Mouse (Mus musculus) left cerebral cortex, adult 8-10 months (tissue): Measurements from ENCODE around the gene Nebl. TPM values are rescaled to one million over a fixed set of nuclear protein-coding genes. Genes with fewer than 3 reads are reported as not detected.

ENCODE experiments used
- DNase-seq, 2 experiments: peaks; one replicate each; pipeline ENCODE4 v3.0.0; 2022; ENCODE audit warnings: low spot score in 2 of 2
- total RNA-seq, 4 experiments: library from RNA; stranded (reverse); gene quantifications; 2 replicates each; pipeline ENCODE4 v1.2.4; 2022

Nebl gene
- total RNA-seq, 4 experiments from 2014 or later = 82.9 to 102 (median 92.0) TPM

DNA sequence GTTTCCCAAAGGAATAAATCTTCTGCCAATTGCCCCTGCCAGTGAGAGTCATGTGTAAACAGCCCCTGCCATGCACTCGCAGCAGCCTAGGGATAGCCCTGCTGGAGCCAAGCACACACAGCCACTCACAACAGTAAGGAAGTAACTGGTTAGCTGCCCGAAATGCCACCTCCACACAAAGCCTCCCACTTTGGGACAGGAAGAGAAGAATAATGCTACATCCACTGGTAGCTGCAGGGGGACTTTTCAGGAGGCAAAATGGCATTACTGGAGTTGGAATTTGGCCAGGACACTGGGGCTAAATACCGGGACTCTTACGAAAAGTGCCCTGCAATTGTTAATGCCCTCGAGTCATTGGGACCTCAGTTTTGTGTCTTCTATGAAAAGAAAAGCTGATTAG is 92.6 kb downstream of the Nebl start:
- DNase-seq = no peak

DNA sequence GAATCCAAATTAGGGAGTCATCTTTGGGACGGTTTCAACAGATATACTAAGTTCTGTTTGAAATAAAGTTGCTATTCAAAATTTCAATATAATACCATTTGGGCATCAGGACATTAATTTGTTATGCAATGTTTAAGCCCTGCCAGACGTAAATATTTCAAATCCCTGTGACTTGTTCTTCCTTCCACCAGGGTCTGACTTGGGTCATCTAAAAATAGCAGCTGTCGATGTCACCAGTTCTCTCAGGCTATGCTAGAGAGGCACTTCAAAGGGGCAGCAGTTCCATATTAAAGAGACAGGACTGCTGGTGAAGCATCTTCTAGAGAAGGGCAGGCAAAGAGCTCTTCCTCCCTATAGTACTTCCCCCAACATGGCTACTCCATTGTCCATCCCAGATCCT is 107.3 kb downstream of the Nebl start:
- DNase-seq = no peak

DNA sequence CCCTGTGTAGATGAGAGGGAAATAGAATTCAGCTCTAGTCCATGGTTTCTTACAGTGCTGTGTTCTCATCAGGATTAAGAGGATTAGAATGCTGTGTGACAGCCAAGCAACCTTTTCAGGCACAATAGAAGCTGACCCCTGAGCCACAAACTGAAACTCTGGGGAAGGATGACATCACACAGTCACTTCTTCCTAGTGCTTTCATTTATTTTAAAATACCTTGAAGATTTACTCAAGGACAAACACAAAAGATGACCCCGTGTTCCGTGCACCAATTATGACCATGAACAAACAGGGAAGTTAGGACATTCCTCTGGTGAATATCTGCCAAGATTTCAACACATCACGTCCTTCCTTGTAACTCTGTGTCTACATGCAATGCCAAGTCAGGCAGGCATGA is 121.0 kb downstream of the Nebl start:
- DNase-seq = no peak

DNA sequence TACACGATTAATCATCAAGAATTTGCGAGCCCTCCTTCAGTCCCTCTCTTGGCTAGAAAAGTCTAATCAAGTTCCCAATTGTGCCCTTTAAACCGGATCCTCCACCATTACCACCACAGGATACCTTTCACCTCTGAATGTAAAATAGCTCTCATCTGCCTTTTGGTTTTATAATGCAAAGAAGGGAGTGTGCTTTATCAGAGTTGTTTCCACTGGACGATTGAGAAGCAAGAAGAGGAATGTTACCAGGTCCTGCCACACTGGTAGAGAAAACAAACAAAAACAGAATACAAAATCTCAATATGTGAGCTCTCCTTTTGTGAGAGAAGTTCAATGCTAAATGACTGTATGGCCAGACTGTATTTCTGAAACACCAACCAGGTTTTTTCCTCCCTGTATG is 127.7 kb downstream of the Nebl start:
- DNase-seq = no peak

DNA sequence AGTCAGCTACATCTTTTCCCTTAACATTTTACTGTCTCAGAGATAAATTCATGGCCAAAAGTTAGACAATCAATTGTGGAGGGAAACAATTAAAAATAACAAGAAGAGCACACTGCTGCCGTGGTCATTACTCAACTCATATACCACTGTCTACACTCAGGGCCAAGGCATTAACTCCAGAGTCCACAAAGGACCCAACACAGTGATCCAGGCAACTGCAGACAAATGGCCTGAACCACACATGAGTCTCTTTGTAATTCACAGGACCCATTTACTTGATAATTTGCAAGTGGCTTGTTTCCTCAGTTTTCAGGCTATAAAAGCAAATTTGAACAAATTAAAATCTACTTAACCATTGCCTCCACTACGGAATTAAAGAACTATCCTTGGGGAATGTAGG is 130.6 kb downstream of the Nebl start:
- DNase-seq = no peak

DNA sequence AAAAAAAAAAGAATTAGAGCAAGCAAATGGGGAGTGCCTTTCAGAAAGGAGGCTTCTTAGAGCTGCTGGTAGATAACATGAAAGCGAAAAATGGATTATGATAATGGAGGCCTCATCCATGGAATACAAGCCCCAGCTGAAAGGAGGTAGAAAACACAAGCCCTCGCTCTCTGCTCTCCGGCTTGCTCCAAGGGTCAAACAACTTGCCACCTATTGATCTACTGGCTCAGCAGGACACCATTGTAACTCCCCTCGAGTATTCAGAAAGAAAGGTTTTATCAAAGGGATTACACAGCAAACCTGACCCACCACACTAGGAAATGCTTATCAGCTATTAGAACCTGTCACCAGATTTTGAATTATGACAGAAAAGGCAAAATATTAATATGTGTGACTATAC is 131.4 kb downstream of the Nebl start:
- no peak for DNase-seq

DNA sequence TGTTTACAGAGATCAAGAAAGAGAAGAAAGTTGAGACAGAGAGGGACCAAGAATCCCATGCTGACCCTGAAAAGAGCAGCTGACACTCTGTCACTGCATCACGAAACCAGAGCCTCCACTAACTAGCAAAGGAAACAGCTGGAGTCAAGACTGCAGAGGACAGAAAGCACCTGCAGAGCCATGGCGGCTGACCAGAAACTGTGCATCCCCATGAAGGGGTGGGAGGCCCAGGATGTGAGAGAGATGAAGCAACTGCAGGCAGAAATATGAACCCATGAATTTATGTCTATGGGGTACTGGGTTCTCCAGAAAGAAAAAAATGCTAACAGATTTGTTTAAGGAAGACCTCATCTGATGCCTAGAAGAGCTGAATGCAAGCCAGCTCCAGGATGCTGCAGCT is 133.3 kb downstream of the Nebl start:
- DNase-seq = no peak

DNA sequence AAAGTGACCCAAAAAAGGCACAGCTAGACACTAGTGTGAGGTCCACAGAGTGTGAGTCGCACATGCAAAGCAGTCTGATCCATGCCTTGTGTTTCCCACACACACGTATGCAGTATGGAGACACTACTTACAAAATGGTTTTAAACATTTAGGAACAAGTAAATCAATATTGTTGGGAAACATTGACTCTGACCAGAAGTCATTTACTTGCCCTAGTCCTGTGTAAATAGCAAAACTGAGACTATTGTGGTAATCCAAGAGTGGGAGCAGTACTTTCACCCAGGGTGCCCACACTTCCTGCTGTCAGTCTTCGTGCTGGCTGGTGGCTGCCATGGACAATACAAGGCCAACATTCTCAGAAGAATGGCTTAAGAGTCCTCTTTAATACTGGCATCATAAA is 141.6 kb downstream of the Nebl start:
- no peak for DNase-seq

DNA sequence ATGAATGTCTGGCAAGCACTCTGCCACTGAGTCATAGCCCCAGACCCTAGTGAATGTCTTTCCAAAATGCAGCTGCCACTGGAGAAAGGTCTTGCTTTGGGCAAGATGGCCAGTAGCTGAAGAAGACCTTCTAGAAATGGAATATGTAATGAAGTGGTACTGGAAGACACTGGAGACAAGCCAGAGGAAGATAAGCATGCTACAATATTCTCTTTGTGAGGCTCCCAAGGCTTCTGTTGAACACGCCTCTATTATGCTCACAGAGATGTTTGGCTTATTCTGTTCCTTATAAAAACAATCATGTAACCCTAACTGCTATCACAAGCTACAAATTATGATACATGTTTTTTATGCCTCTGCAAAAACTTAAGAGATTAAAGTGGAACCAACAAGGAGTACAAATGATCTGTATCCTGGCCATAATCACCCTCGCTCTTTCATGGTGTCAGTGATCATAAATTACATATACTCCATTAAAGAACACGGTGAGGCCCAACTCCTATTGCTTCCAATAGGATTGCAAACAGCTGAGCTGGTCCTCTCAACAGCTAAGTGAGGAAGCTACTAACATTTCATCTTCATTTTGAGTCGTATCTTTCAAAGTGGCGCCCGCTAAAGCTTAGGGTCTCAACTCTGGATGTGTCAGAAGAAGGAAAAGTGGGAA is 145.8 kb downstream of the Nebl start:
- DNase-seq = no peak

DNA sequence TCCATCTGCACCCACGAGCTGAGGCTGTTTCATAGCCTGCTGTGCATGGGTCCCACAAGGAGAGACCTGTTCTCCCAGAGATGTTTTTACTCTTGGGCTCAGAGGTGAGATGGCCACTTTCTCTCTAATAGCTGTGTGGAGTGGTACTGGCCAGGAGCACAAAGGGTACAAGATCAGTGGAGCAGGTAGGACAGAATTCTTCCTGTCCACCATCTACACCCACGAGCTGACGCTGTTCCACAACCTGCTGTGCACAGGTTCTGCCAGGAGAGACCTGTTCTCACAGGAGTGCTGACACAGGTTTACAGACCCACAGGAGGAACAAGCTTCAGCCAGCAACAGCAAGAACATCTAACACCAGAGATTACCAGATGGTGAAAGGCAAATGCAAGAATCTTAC is 155.6 kb downstream of the Nebl start:
- DNase-seq = no peak

DNA sequence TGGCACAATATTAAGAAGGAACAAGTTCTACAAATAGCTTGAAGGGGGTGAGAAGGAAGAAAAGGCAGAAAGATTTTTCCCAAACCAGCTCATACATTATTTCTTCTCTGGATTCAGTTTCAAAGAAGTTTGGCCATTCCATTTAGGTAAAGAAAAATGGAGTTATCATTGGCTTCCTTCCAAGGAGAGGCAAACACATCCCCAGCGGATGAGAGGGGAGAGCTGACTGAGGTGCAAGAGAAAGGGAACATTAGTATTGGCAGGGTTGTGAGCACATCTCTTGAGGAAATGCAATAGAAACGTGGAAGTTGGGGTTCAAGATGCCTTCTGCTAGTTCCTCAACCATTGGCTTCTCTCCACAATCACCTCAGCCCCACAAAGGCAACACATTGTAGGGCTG is 159.5 kb downstream of the Nebl start:
- no peak for DNase-seq

DNA sequence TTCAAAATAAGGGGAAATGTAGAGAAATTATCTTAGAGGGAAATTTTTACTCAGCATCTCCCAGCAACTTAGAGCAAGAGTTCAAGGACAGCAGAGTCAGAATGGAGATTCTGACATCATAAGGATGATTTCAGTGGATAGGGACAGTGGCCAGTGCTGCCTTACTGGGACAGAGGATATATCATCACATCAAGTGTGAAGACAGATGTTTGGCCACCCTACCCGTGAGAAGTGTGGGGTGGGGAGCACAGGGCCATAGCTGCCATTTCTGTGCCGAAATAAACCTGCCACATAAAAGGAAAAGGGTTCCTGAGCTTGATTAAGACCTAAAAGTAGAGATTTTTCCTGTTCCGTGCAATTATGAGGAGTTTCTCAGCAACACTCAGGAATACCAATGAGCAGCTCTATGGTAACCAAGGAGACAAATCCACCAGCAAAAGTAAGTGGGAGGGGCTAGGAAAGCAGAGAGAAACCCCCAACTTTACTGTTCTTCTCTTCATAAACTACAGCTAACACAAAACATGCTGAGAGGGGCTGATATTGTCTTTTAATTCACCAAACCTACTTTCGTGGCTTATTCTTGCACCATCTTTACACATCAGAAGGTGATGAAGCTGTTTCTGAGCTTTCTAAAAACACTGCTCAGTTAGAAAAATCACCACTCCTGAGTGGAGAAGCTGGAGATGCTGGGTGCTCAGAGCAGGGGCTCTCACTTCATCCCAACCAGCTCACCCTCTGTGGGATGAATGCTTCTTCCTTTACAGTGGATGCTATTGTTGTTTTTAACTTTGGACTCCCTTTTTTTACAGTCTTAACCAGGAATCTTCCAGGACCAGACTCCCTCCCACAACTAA is 172.1 kb downstream of the Nebl start:
- DNase-seq = no peak

DNA sequence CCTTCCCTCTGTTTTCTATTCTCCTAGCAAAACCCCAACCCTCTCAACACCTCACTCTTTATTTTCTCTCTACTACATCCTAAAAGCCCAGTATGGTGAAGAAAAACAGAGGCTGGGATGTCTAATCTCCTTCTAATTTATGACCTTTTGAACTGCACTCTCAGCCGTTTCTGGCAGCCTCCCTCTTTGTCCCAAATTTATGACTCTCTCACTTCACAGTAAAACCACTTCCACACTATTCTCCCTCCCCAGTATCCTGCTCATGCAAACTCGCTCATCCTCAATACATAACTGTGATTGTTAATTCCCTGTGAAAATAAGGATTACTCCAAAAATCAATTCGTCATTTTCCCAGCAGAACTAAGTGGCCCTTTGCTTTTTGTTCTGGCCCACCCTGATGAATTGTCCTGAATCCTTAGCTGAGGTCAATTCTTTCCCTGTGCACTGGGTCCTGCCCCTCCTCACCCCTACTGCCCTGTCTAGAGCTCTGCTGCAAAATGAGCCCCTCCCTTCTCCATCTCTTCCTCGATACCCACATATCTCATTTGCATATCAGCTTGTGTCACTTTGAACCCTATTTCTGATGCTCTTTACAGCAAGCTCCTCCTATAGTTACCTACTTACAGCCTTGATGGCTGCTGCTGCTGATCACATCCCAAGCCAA is 181.2 kb downstream of the Nebl start:
- DNase-seq = no peak

DNA sequence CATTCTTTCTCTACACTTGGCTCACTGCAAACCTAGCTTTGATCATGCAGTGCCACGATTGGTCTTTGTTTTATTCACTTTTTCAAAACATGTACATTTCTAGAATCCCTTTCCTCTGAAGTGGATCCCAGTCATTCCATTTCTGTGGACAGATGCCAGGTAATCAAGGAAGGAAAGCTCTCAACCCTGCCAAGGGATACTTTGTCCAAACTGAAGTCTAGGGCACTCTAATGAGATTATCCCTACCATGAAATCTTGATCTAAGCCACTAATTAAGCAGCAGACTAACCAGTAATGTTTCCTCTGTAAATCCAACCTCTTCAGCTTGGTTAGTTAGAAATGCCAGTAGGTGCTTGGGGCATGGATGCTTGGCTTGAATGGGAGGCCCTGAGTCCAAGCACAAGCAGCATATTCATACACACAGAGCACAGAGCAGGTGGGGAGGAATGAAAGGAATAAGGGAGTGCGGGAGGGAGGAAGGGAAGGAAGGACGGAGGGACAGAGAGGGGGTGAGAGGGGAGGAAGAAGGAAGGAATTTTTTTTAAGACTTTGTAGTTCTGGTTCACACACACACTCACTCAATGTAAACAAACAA is 184.8 kb downstream of the Nebl start:
- DNase-seq = no peak

DNA sequence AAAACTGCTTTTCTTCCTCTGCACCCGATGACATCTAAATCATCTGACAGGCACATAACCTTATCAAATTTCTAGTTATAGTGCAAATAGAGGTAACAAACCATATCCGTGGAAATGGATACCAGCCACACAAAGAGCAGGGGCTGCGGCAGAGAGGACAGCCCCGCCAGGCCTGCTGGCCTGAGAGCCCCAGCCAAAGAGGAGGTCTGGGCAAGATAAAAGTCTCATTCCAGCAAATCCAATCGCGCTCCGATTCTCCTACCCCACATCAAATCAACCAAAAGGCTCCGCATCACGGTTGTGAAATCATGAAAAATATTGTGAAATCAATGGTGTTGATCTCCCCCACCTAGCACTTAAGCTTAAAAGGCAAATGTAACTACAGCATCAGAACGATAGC is 191.5 kb downstream of the Nebl start:
- DNase-seq = no peak

DNA sequence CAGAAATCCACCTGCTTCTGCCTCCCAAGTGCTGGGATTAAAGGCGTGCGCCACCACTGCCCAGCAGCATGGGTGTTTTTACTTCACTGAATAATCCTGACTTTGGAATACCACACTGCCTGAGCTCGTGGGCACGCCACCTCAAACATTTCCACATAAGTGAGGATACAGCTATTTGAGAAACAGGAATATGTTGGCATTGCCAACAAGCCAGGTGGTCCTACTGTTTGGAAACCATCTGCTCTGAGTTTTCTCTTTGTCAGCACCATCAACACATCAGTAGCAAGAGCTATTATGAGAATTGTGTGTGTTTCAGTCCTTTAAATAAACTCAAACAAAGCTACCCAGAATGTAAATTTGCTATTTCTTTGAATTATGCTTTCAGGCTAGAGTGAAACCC is 192.8 kb downstream of the Nebl start:
- peak in 1 of 2 experiments; percentile 85 for DNase-seq

DNA sequence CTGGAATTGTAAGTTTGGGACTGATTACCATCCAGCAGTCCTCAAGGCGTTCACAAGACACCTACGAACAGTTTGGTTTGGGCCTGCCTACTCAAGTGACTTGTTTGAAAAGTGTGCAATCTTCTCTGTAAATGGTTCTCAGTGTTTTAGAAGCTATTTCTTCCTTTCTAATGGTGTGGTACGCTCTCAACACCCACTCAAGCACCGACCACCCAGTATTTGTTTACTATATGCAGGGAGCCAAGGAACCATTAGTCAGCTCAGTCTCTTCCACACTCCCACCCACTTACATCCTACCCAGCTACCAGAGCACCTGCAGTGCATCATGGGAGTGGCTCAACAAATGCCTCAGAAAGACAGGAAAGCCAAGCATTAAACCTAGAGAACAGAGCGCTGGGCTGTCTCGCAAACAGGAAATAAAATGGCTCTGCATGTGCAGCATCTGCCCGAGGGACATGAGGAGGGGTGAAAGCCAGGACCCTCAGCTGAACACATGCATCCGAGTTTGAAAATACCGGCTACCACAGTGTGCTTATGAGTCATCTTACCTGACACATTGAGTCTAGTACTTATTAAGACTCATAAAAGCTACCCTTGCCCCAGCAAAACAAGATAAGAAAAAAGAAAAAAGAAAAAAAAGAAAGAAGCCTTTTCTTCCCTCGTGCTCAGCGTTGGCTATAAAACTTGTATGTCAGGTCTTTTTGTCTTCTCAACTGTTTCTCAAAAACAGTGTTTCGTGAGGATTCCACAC is 199.7 kb downstream of the Nebl start:
- DNase-seq = peak; percentile 32 to 74

DNA sequence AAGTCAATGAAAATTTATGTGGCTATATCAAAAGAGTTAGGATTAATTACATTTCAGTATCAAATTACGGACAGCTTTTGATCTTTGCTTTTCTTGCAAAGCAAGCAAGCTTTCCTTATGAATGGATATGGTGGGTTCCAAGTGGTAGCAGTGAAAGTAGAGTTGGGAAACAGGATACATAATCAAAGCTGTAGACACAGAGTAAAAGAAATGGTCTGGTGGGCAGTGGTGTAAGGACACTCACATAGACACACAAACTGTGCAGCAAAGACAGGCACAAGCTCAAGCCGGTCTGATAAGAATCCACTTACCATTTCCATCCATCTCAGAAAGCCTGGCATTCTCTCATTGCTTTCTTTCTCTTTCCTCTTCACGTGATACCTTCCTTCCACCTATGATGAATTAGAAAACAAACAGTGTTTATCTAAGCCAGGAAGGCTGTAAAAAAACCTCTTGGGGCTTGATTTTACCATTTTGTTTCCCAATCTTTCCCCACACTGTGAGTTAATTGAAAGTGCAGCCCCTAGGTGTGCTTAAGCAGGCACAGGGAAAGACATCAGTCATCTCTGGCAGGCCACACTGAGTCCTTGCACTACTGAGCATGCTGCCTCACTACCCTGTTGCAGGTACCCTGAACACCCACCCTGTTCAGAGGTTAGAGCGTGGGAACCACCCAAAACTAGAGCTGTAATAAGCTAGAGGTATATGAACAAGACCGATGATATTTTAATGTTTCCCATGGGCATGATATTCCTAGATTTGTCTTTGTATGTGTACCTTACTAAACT is 205.3 kb downstream of the Nebl start:
- DNase-seq = no peak

DNA sequence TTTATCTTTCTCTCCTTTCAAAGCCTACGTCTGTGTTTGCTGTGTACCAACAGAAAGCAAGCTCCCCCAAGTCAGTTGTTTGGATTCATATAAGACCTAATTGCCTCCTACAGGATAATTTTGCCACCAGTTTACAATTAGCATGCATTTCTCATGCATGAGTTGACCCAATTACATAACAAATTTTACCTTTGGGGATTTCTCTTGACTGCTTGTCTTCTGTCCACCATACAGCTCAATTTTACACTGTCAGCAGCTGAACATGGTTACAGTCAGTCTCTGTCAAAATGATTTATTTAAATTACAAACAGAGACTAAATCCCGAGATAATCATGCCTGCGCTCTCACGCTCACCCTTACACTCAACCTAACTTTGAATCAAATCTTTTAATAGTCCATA is 206.1 kb downstream of the Nebl start:
- no peak for DNase-seq

DNA sequence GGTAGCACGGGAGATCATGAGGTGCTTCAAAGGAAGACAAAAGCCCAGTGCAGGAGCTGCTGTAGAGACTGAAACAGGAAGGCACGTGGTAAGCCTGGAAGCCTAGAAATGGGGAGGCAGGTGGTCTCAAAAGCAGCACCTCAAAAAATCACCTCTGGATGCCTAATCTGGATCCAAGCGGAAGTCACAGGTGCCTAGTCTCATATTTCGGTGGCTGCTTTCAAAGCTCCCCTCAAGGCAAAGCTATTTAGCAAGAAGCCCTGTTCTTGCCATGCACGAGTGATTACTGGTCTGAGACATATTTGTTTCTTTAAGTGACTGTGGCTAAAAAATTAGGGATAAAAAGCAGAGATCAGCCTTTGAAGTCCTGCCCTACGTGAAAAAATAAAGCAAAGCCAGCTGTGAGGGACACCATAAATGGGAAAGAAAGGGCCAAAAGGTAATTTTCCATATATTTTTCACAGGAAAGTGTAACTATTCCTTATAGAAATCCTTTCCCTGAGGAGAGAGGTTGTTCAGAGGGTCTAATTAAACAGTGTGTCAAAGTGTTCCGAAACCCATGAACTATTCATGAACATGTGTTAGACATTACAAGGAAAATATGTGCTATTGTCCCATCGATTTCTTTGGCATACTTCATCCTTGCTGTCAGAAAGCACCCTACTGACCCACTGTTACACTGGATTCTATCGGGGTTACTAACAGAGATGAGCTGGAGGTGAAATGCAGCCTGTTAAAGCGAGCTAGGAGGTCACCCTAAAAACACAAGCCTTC is 206.9 kb downstream of the Nebl start:
- DNase-seq = no peak
